Mouse (Mus musculus) heart, adult 2 months (tissue): ENCODE results near the gene Apobec1. TPM values are rescaled to one million over a fixed set of nuclear protein-coding genes. Genes with fewer than 3 reads are reported as not detected.

Experiments
- DNase-seq, 2 experiments: peaks; one replicate each; pipeline ENCODE4 v3.0.0; 2021
- H3K27ac ChIP-seq: fragments of 200-600 bp; 2 replicates; pipeline ENCODE4 v1.8.1; 2022
- H3K27me3 ChIP-seq: fragments of 200-500 bp; 2 replicates; pipeline ENCODE4 v1.6.1; 2012; ENCODE audit warnings: mild to moderate bottlenecking, low read length, inconsistent platforms, mixed read lengths; ENCODE audit not compliant: control insufficient read depth, insufficient read depth
- H3K36me3 ChIP-seq: fragments of 200-500 bp; 2 replicates; pipeline ENCODE4 v1.6.1; 2012; ENCODE audit warnings: low read length, inconsistent platforms; ENCODE audit not compliant: control insufficient read depth, insufficient read depth
- H3K4me1 ChIP-seq: fragments of 200-500 bp; 2 replicates; pipeline ENCODE4 v1.6.1; 2011; ENCODE audit warnings: low read length; ENCODE audit not compliant: control insufficient read depth, insufficient read depth
- H3K4me3 ChIP-seq: fragments of 200-600 bp; 2 replicates; pipeline ENCODE4 v1.8.1; 2022
- H3K79me2 ChIP-seq: fragments of 200-500 bp; replicated peaks from 2 replicates; pipeline ENCODE4 v1.6.1; 2012; ENCODE audit warnings: mild to moderate bottlenecking, inconsistent platforms, low read length, moderate library complexity, mixed read lengths; ENCODE audit not compliant: control insufficient read depth, insufficient read depth
- H3K9ac ChIP-seq: fragments of 200-500 bp; 2 replicates; pipeline ENCODE4 v1.6.1; 2012; ENCODE audit warnings: low read depth, mild to moderate bottlenecking, control low read depth, inconsistent platforms, low read length, mixed read lengths
- CTCF ChIP-seq: fragments of 200-600 bp; IDR thresholded peaks from 2 replicates; pipeline ENCODE4 v1.8.1; 2022; ENCODE audit warnings: antibody characterized with exemption, mild to moderate bottlenecking, moderate library complexity
- EP300 ChIP-seq: fragments of 200-500 bp; IDR thresholded peaks from 2 replicates; pipeline ENCODE4 v1.6.1; 2011; ENCODE audit warnings: low read depth, low read length, control low read depth; ENCODE audit not compliant: insufficient read depth
- POLR2A ChIP-seq: fragments of 200-500 bp; IDR thresholded peaks from 2 replicates; pipeline ENCODE4 v1.6.1; 2011; ENCODE audit warnings: mild to moderate bottlenecking, low read depth, low read length, control low read depth; ENCODE audit not compliant: insufficient read depth
- WGBS: fragments of 180-500 bp; shearing (Covaris S2); methylation state at CpG from one replicate; pipeline ENCODE4 v1.1.7; 2018; 5-methylcytosine and 5-hydroxymethylcytosine counted together
- intact Hi-C: fragments of 180-260 bp; cut with DNase I; formaldehyde crosslinking; loops from one replicate; pipeline ENCODE4 v1.15.1; 2025
- polyA plus RNA-seq: library from polyadenylated mRNA; depleted of rRNA; stranded (reverse); fragments of >200 nt; gene quantifications from 2 replicates; pipeline ENCODE4 v1.2.3, GENCODE M21; 2012
- total RNA-seq, 2 experiments: library from RNA; stranded (reverse); gene quantifications; 2 replicates each; pipeline ENCODE4 v1.2.3; 2021

Gene Apobec1
- total and polyA plus RNA-seq, 3 experiments = 4.8 to 9.8 (median 6.1) TPM

GRCm38 (mm10) chr6:122608434-122609376 lies 6.5 kb upstream of the Apobec1 start:
- WGBS = 80% methylated on average over 10 of the region's 10 CpGs
- no peaks in the 10 kb centered on the region for H3K79me2 ChIP-seq
- no peaks in the 10 kb centered on the region for H3K27me3 ChIP-seq
- TF ChIP-seq EP300 (no peak), CTCF (no peak), POLR2A (no peak)
- H3K9ac ChIP-seq = no peak overlapping the region
- DNase-seq = no peak
- H3K4me1 ChIP-seq = no peaks in the 10 kb centered on the region
- no peak overlapping the region for H3K4me3 ChIP-seq
- intact Hi-C loops = no loop called here
- no peak overlapping the region for H3K27ac ChIP-seq
- no peaks in the 10 kb centered on the region for H3K36me3 ChIP-seq

- WGBS = 89% methylated on average over 12 of the region's 12 CpGs
- no peak overlapping the region for H3K4me3 ChIP-seq
- intact Hi-C loops = no loop called here
- DNase-seq = no peak
- no peaks in the 10 kb centered on the region for H3K27me3 ChIP-seq
- H3K36me3 ChIP-seq = no peaks in the 10 kb centered on the region
- TF ChIP-seq EP300 (no peak), CTCF (no peak), POLR2A (no peak)
- H3K27ac ChIP-seq = no peak overlapping the region
- H3K9ac ChIP-seq = no peak overlapping the region
- no peaks in the 10 kb centered on the region for H3K4me1 ChIP-seq
- H3K79me2 ChIP-seq = no peaks in the 10 kb centered on the region
Measured at GRCm38 (mm10) chr6:122607700-122608099, 5.5 kb upstream of the Apobec1 start.

GRCm38 (mm10) chr6:122606661-122607060 lies 4.4 kb upstream of the Apobec1 start:
- Histone ChIP-seq H3K4me1 (no peaks in the 10 kb centered on the region), H3K36me3 (no peaks in the 10 kb centered on the region), H3K9ac (no peak overlapping the region), H3K4me3 (no peak overlapping the region), H3K79me2 (no peaks in the 10 kb centered on the region), H3K27me3 (no peaks in the 10 kb centered on the region), H3K27ac (no peak overlapping the region)
- WGBS = 91% methylated on average over 11 of the region's 11 CpGs
- intact Hi-C loops = no loop called here
- no peak for DNase-seq
- no peak for TF ChIP-seq POLR2A
- no peak for TF ChIP-seq CTCF
- no peak for TF ChIP-seq EP300

GRCm38 (mm10) chr6:122605483-122605882 lies 3.2 kb upstream of the Apobec1 start:
- WGBS = 86% methylated on average over 8 of the region's 8 CpGs
- Histone ChIP-seq H3K36me3 (no peaks in the 10 kb centered on the region), H3K79me2 (no peaks in the 10 kb centered on the region), H3K4me3 (no peak overlapping the region), H3K4me1 (no peaks in the 10 kb centered on the region; the same call in 1 of the 2 replicates), H3K9ac (no peak overlapping the region), H3K27ac (no peak overlapping the region), H3K27me3 (no peaks in the 10 kb centered on the region)
- intact Hi-C loops = no loop called here
- no peak for DNase-seq
- no peak for TF ChIP-seq POLR2A
- no peak for TF ChIP-seq EP300
- TF ChIP-seq CTCF = peak; percentile 44

GRCm38 (mm10) chr6:122604260-122604659 lies 2.0 kb upstream of the Apobec1 start:
- no peaks in the 10 kb centered on the region; the same call in 1 of the 2 replicates for H3K36me3 ChIP-seq
- no peaks in the 10 kb centered on the region for H3K27me3 ChIP-seq
- no peaks in the 10 kb centered on the region; the same call in 1 of the 2 replicates for H3K4me1 ChIP-seq
- H3K27ac ChIP-seq = no peak overlapping the region; the same call in 1 of the 2 replicates
- no peak for DNase-seq
- no peaks in the 10 kb centered on the region for H3K79me2 ChIP-seq
- intact Hi-C loops = no loop called here
- no peak overlapping the region for H3K4me3 ChIP-seq
- TF ChIP-seq EP300 = no peak
- TF ChIP-seq CTCF = no peak
- TF ChIP-seq POLR2A = no peak
- no peak overlapping the region for H3K9ac ChIP-seq

- no peak for DNase-seq
- 0 out of 2 replicates have a peak, but pooled peaks have one; percentile 33 for TF ChIP-seq POLR2A
- TF ChIP-seq CTCF = no peak
- Histone ChIP-seq H3K27me3 (no peaks in the 10 kb centered on the region), H3K9ac (no peak overlapping the region), H3K4me3 (peak overlapping the region; percentile 58), H3K36me3 (peaks cover 6% of the 10 kb centered on the region), H3K79me2 (no peaks in the 10 kb centered on the region), H3K27ac (peak overlapping the region; percentile 90), H3K4me1 (peaks cover 3% of the 10 kb centered on the region; the same call in 1 of the 2 replicates)
- intact Hi-C loops = no loop called here
- 21% methylated on average over 1 of the region's 1 CpGs for WGBS
Measured at GRCm38 (mm10) chr6:122602992-122603322, 713 bp upstream of the Apobec1 start.
